Mouse (Mus musculus): ENCODE data around the gene Bax.

Bax gene

GRCm38 (mm10) chr7:45456721-45457203, 9.9 kb downstream of the Bax start:
- no peak for DNase-seq (ENCODE audit: low read depth, low spot score)

- DNase-seq (ENCODE audit: low read depth, low spot score), result no peak
Measured at GRCm38 (mm10) chr7:45455932-45456696, 10.6 kb downstream of the Bax start.

- DNase-seq (ENCODE audit: low read depth, low spot score), result no peak
Measured at GRCm38 (mm10) chr7:45454971-45455370, 11.7 kb downstream of the Bax start.

- no peak for DNase-seq (ENCODE audit: low read depth, low spot score)
Measured at GRCm38 (mm10) chr7:45451344-45451982, 15.2 kb downstream of the Bax start.

DNA sequence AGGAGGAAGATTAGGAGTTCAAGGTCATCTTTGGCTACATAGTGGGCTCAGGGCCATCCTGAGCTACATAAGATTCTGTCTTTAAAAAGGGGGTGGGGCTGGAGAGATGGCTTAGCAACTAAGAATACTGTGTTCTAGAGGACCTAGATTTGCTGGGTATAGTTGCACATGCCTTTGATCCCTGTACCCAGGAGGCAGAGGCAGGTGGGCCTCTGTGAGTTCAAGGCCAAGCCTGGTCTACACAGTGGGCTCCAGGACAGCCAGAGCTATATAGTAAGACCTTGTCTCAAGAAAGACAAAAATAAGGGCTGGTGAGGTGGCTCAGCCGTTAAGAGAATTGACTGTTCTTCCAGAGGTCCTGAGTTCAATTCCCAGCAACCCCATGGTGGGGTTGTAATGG, 16.7 kb downstream of the Bax start:
- DNase-seq (ENCODE audit: low read depth, low spot score), result no peak

- no peak for DNase-seq (ENCODE audit: low read depth, low spot score)
Measured at GRCm38 (mm10) chr7:45447325-45447990, 19.2 kb downstream of the Bax start.

GRCm38 (mm10) chr7:45446589-45446988, 20.1 kb downstream of the Bax start:
- no peak for DNase-seq (ENCODE audit: low read depth, low spot score)

GRCm38 (mm10) chr7:45443526-45444420, 22.9 kb downstream of the Bax start:
- no peak for DNase-seq (ENCODE audit: low read depth, low spot score)

DNA sequence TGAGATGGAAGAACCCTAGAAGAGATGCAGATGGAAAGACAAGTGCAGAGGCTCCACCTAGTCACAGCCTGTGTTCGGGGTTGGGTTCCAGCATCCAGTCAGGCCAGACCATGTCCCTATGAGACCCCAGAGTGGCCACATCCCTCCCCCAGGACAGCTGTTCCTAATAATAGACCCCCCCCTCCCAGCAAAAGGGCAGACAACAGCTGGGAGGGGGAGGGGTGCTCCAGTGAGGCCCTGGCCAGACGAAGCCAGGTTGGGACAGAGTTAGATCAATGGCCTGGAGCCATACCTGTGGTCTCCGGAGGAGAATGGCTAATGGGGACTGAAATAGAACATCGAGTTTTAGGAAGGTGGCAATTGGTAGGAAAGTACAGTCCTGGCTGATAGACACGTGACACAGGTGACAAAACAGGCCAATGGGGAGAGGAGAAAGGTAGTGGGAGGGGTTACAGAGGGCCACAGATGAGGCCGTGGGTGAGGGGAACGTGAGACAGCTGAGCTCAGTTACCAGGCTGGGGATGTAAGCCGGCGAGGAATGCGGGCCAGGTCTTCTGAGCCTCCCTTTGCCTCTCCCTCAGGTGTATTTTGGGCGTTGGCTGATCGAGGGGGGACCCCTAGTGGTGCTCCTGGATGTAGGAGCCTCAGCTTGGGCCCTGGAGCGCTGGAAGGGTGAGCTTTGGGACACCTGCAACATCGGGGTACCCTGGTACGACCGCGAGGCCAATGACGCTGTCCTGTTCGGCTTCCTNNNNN, 29.0 kb downstream of the Bax start, which contains the start of gene Ruvbl2:
Ruvbl2 (minus strand) TSS at position 576 of the 756 bp plus-strand sequence.
- DNase-seq (ENCODE audit: low read depth, low spot score), result no peak

- no peak for DNase-seq (ENCODE audit: low read depth, low spot score)
Measured at GRCm38 (mm10) chr7:45437046-45437445, 29.7 kb downstream of the Bax start.

DNA sequence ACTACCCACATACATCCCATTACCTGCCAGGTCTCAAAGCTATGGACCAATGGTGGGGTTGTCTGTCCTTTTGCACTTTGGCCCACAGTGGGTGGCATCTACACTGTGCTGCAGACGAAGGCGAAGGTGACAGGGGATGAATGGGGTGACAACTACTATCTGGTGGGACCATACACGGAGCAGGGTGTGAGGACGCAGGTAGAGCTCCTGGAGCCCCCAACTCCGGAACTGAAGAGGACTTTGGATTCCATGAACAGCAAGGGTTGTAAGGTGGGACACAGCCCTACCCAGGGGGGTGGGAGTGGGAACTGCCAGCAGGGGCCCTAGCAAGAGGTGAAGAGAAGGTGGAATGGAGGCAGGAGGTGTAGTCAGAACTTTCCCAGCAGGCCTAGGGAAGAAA, 30.3 kb downstream of the Bax start:
- no peak for DNase-seq (ENCODE audit: low read depth, low spot score)

DNA sequence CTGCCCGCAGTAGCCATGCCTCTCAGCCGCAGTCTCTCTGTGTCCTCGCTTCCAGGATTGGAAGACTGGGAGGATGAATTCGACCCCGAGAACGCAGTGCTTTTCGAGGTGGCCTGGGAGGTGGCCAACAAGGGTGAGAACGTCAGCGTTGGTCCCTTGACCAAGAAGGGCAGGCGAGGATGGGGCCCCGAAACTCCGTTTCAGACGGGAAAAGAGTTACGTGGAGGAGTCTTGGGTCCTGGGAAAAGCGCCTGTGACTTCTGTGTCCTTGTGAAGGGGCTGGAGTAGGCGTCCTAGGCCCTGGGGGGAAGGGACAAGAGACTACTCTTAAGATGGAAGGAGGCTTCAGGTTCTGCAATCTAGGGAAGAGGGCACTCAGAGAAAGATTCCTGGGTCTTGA, 31.7 kb downstream of the Bax start:
- DNase-seq (ENCODE audit: low read depth, low spot score), result no peak

GRCm38 (mm10) chr7:45434203-45435015, 32.3 kb downstream of the Bax start, which contains the start of gene Gys1:
Gene Gys1, plus strand, starts transcription at chr7:45434844.
- DNase-seq (ENCODE audit: low read depth, low spot score), result peak; percentile 100

GRCm38 (mm10) chr7:45433835-45434202, 32.9 kb downstream of the Bax start:
- DNase-seq (ENCODE audit: low read depth, low spot score), result no peak

GRCm38 (mm10) chr7:45426556-45426955, 40.1 kb downstream of the Bax start:
- no peak for DNase-seq (ENCODE audit: low read depth, low spot score)

DNA sequence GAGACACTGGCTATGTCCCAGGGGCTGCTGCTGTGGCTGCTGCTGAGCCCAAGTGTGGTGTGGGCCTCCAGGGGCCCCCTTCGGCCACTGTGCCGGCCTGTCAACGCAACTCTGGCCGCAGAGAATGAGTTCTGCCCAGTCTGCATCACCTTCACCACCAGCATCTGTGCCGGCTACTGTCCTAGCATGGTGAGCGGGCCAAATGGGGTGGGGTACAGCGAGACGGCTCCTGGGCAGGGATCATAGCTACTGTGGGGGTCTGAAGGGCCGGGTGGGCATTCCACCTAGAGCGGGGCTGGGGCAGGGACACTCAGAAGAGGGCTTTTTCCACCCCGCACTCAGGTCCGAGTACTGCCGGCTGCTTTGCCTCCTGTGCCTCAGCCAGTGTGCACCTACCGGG, 45.5 kb downstream of the Bax start:
- no peak for DNase-seq (ENCODE audit: low read depth, low spot score)

- no peak for DNase-seq (ENCODE audit: low read depth, low spot score)
Measured at GRCm38 (mm10) chr7:45420615-45420919, 46.1 kb downstream of the Bax start, which contains the start of gene Lhb. Gene Lhb, plus strand, starts transcription at chr7:45420820.

DNA sequence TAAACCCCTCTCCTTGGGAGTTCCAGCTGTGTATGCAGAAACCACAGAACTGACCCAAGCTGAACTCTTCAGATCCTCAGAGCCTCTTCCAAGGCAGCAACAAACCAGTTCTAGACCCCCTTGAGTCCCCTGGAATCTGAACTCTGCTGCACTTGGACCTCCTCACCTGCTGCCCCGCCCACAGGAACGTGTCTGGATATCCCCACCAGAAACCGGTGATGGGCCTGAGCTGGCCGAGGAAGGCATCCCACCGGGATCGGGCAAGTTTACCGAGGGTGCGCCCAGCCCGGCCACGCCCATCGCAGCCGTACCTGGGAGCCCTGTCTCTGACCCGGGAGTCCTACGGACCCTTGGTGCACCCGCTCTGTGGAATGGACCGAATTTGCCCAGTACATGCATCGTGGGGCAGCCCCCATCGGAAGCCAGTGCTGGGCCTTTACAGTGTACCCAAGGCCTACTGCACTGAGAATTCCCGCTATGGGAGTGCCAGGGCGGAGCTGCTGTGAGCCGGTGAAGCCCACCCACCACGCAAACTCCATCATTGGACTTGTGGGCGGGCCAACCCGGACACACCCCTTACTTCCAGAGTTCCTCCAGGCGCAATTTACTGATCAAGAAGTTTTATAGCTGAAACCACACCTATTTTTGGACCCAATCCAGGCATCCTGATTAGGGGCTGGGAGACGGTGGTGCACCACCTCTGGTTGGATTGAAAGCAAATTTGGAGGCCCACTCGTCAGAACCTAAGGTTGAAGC, 46.7 kb downstream of the Bax start:
- DNase-seq (ENCODE audit: low read depth, low spot score), result no peak

GRCm38 (mm10) chr7:45417962-45418492, 48.7 kb downstream of the Bax start:
- DNase-seq (ENCODE audit: low read depth, low spot score), result no peak

Measured in embryo, embryonic 11.5 days (tissue).